Mouse (Mus musculus) forebrain, embryonic 11.5 days (tissue): Measurements from ENCODE around the gene Gm20834. TPM values are rescaled to one million over a fixed set of nuclear protein-coding genes. Genes with fewer than 3 reads are reported as not detected.
"Not testable (repeated sequence)": the region's sequence is repeated elsewhere in the genome, so short reads cannot be mapped to it uniquely, and the experiment has no call there.

Experiments
- ATAC-seq: fragments of 200-750 bp; cut with Nextera tagmentation; replicated peaks from 2 replicates; pipeline ENCODE4 v1.8.0; 2017; ENCODE audit warnings: moderate TSS enrichment; ENCODE audit not compliant: low FRiP score
- DNase-seq: peaks from one replicate; pipeline ENCODE4 v3.0.0-alpha.2; 2017; ENCODE audit warnings: low spot score
- H3K27ac ChIP-seq: fragments of 300-500 bp; sonication (generic); 2 replicates; pipeline ENCODE4 v1.5.1; 2014; ENCODE audit warnings: low read depth, low read length
- H3K27me3 ChIP-seq: fragments of 300-500 bp; sonication (generic); 2 replicates; pipeline ENCODE4 v1.6.1; 2014; ENCODE audit warnings: mild to moderate bottlenecking, low read length, mixed read lengths; ENCODE audit not compliant: control insufficient read depth, insufficient read depth
- H3K36me3 ChIP-seq: fragments of 300-500 bp; sonication (generic); 2 replicates; pipeline ENCODE4 v1.6.1; 2014; ENCODE audit warnings: mild to moderate bottlenecking, low read length, moderate library complexity, mixed read lengths; ENCODE audit not compliant: control insufficient read depth, insufficient read depth
- H3K4me1 ChIP-seq: fragments of 300-500 bp; sonication (generic); replicated peaks from 2 replicates; pipeline ENCODE4 v1.6.1; 2014; ENCODE audit warnings: low read length, mixed read lengths; ENCODE audit not compliant: control insufficient read depth, insufficient read depth
- H3K4me2 ChIP-seq: fragments of 300-500 bp; sonication (generic); 2 replicates; pipeline ENCODE4 v1.6.1; 2014; ENCODE audit warnings: low read depth, mild to moderate bottlenecking, low read length, moderate library complexity, mixed read lengths; ENCODE audit not compliant: severe bottlenecking
- H3K4me3 ChIP-seq: fragments of 300-500 bp; sonication (generic); 2 replicates; pipeline ENCODE4 v1.5.1; 2014; ENCODE audit warnings: low read depth, low read length
- H3K9ac ChIP-seq: fragments of 300-500 bp; sonication (generic); 2 replicates; pipeline ENCODE4 v1.6.1; 2014; ENCODE audit warnings: low read length
- H3K9me3 ChIP-seq: fragments of 300-500 bp; sonication (generic); 2 replicates; pipeline ENCODE4 v1.6.1; 2016; ENCODE audit warnings: low read length, mixed read lengths; ENCODE audit not compliant: control insufficient read depth
- WGBS: fragments of 180-500 bp; shearing (Covaris S2); extraction: QIAGEN DNeasy Blood & Tissue Kit; methylation state at CpG from one replicate; pipeline ENCODE4 v1.1.7; 2014; 5-methylcytosine and 5-hydroxymethylcytosine counted together
- polyA plus RNA-seq: library from polyadenylated mRNA; unstranded; fragments of >200 nt; fragmentation: Nextera tagmentation; extraction: Ambion mirVana; gene quantifications from 2 replicates; pipeline ENCODE4 v1.2.1, GENCODE M21; 2014

Gm20834 gene
- not detected in 2 replicates for polyA plus RNA-seq

- H3K9me3 ChIP-seq, DNase-seq, H3K27ac ChIP-seq, H3K4me2 ChIP-seq, H3K4me3 ChIP-seq, H3K9ac ChIP-seq, ATAC-seq, H3K36me3 ChIP-seq, H3K27me3 ChIP-seq, H3K4me1 ChIP-seq: not testable (repeated sequence)
- 39% methylated on average over 2 of the region's 4 CpGs for WGBS
These were observed at the start of gene Gm20834 for GRCm38 (mm10) chrY:10324489-10324888. Gm20834 (minus strand) TSS chrY:10324589.

Other genes with a start within 250 kb of the Gm20834 start
- not detected in 2 replicates for gene Gm21310, start 177.4 kb downstream of the Gm20834 start, polyA plus RNA-seq
- not detected in 2 replicates for gene Gm28510, start 88.1 kb upstream of the Gm20834 start, polyA plus RNA-seq
- not detected in 2 replicates for gene Gm20737, start 211.5 kb upstream of the Gm20834 start, polyA plus RNA-seq
- gene Gm21775, start 228.9 kb upstream of the Gm20834 start, polyA plus RNA-seq, result not detected in 2 replicates